Mouse (Mus musculus) left cerebral cortex, adult 2 months (tissue): ENCODE results near the gene Mctp2. TPM values are rescaled to one million over a fixed set of nuclear protein-coding genes. Genes with fewer than 3 reads are reported as not detected.
"Not testable (repeated sequence)": the region's sequence is repeated elsewhere in the genome, so short reads cannot be mapped to it uniquely, and the experiment has no call there.

Source experiments
- DNase-seq, 2 experiments: peaks; one replicate each; pipeline ENCODE4 v3.0.0; 2021 to 2022; ENCODE audit warnings: low spot score in 2 of 2, mixed read lengths in 1 of 2; ENCODE audit errors: extremely low spot score in 1 of 2
- H3K27ac ChIP-seq: fragments of 200-600 bp; 2 replicates; pipeline ENCODE4 v1.8.1; 2022
- H3K4me3 ChIP-seq: fragments of 200-600 bp; 2 replicates; pipeline ENCODE4 v1.8.1; 2022
- CTCF ChIP-seq: fragments of 200-600 bp; IDR thresholded peaks from 2 replicates; pipeline ENCODE4 v1.8.1; 2022; ENCODE audit warnings: antibody characterized with exemption, mild to moderate bottlenecking, moderate library complexity
- intact Hi-C: fragments of 180-260 bp; cut with DNase I; formaldehyde crosslinking; loops from one replicate; pipeline ENCODE4 v1.15.1; 2025
- total RNA-seq, 2 experiments: library from RNA; stranded (reverse); gene quantifications; 2 replicates each; pipeline ENCODE4 v1.2.3; 2021

Mctp2 gene
- total RNA-seq, 2 experiments from 2014 or later: 1.5 to 2.2 TPM

GRCm38 (mm10) chr7:72260766-72261655 lies 45.4 kb downstream of the Mctp2 start:
- DNase-seq: no peak
- intact Hi-C loops: no loop called here
- TF ChIP-seq CTCF: no peak
- H3K27ac ChIP-seq: no peak overlapping the region
- no peak overlapping the region for H3K4me3 ChIP-seq

DNA sequence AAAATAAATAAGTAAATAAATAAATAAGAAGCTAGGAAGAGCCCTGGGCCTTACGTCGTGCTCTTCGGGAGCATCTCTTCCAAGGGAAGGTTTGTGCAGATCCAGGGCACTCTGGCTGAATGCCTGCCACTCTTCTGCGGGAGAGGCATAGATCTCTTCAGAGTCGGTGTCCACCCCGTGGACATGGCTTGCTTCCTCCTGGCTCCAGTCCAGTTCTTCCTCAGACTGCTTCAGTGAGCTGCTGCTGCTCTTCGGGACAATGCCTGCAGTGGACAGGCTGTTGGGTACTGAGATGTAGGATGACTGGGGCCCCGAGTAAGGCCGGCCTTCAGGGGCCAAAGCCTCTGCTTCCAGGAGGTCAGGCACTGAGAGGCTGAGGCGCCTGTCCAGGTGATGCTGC lies 47.4 kb downstream of the Mctp2 start:
- no peak overlapping the region for H3K27ac ChIP-seq
- intact Hi-C loops: no loop called here
- no peak overlapping the region for H3K4me3 ChIP-seq
- no peak for DNase-seq
- TF ChIP-seq CTCF: no peak

DNA sequence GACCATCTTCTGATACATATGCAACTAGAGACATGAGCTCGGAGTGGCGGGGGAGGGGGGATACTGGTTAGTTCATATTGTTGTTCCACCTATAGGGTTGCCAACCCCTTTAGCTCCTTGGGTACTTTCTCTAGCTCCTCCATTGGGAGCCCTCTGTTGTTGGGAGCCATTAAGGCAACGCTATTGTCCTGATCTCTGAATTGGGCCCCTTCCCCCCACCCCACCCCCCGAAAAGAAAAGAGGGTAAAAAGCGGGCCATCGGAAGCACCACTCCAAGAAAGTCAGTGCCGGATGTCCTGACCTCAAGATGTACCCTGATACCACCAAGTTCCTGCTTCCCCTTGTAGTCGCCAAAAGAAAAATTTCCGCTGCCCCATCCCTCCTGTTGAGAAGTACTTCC lies 56.1 kb downstream of the Mctp2 start:
- H3K27ac ChIP-seq, intact Hi-C loops, H3K4me3 ChIP-seq, DNase-seq: not testable (repeated sequence)

GRCm38 (mm10) chr7:72241269-72241668 lies 65.1 kb downstream of the Mctp2 start:
- Histone ChIP-seq H3K27ac (no peak overlapping the region), H3K4me3 (no peak overlapping the region)
- TF ChIP-seq CTCF: peak; percentile 31
- intact Hi-C loops: no loop called here
- no peak for DNase-seq

DNA sequence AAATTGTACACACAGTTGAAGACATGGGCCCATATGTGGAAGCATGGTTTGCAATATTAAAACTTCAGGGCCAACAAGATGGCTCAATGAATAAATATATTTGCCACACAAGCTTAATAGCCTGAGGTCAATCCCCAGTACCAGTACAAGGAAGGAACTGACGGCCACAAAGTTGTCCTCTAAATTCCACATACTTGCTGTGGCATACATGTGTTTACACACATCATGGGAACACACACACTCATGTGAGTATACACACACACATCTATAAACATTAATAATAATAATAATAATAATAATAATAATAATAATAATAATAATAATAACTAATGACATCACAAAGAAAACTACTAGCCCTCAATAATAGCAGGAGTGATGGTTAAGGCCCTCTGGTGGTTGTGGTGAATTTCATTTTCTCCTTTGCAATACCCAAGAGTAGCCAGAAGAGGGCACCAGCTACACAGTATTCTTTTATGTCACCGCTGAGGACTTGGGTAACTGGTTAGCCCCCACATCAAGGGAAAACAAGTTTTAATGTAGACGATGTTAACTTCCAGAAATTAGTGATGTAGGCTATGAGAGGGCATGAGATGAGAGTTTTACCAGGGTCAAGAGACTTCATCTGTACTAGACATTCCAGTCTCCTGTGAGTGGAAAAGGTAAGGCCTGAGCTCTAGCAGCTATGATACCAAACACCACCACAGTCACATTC lies 66.5 kb downstream of the Mctp2 start:
- TF ChIP-seq CTCF: peak; percentile 93
- intact Hi-C loops: loop anchor here (1.0 to 10.0 kb wide), 2 partner anchors 122 to 375 kb away; no protein-coding TSS in a partner anchor
- Histone ChIP-seq H3K4me3 (no peak overlapping the region), H3K27ac (no peak overlapping the region)
- DNase-seq: peak; percentile 26 to 42

DNA sequence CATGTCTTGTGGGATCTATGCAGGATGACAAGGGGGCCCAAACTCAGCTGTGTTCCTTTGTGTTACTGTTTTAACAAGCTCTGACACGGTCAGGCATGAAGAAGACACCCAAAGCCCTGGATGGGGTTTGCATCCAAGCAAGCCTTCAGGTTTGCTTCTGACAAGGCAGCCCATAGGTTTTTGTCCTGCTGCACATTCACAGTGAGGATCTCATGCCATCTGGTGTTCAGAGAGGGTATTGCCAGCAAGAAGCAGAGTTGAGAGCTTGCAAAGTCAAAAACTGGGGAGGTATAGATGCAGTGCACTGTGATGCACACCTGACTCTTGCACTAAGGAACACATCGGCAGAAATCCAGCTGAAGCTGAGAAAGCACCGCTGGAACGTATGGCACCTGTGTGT lies 67.8 kb downstream of the Mctp2 start:
- intact Hi-C loops: loop anchor here (10.0 kb wide), 1 partner anchor 374 kb away; no protein-coding TSS in a partner anchor
- TF ChIP-seq CTCF: peak; percentile 89
- no peak overlapping the region for H3K4me3 ChIP-seq
- no peak overlapping the region for H3K27ac ChIP-seq
- peak; percentile 66 to 78 for DNase-seq

DNA sequence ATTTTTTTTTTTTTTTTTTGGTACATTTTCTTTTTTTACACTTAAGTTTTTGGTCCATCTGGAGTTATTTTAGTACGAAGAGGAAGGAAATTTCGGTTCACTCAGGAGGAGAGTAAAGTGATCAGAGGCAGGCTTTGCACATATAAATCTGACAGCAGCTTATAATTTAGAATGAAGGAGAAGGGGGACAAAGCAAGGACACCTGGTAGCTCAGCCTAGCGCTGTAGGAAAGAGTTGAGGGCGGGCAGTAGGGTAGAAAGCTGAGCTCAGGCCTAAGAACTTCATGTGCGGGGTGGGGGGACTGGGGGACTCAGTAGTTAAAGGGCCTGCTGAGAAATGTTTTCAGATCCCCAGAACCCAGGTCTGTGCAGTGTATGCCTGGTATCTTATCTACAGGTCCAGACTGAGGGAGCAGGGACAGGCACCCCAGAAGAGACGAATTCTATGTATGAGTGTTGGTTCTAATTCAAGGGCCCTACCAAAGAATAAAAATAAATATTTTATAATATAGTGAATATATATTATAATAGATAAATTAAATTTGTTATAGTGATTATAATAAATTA lies 71.9 kb downstream of the Mctp2 start:
- intact Hi-C loops: loop anchor here (10.0 kb wide), 1 partner anchor 370 kb away; no protein-coding TSS in a partner anchor
- TF ChIP-seq CTCF: no peak
- Histone ChIP-seq H3K4me3 (no peak overlapping the region), H3K27ac (no peak overlapping the region)
- no peak for DNase-seq

- no peak for TF ChIP-seq CTCF
- intact Hi-C loops: loop anchor here (10.0 kb wide), 1 partner anchor 367 kb away; no protein-coding TSS in a partner anchor
Measured at GRCm38 (mm10) chr7:72231182-72231877, 75.1 kb downstream of the Mctp2 start.

DNA sequence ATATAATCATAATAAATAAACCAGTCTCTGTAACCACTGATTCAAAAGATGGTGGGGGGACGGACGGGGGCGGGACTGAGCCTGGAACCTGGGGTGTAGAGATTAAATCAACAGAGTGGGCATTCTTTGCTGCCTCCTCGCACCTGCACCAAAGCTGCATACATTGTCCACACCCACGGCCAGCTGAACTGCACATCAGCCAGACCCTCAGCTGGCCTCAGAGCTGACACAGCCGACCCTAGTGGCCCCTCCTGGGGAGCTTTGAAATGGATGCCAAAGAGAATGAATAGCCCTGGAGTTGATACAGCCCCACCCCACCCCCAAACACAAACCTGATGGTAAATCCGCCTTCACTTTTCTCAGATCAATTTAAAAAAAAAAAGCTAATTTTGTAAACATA lies 76.5 kb downstream of the Mctp2 start:
- no peak overlapping the region for H3K4me3 ChIP-seq
- no peak for DNase-seq
- H3K27ac ChIP-seq: no peak overlapping the region
- intact Hi-C loops: loop anchor here (10.0 kb wide), 1 partner anchor 365 kb away; no protein-coding TSS in a partner anchor
- TF ChIP-seq CTCF: no peak

More at GRCm38 (mm10) chr7:72231182-72231877, 75.1 kb downstream of the Mctp2 start:
- no peak for DNase-seq
- Histone ChIP-seq H3K27ac (no peak overlapping the region), H3K4me3 (no peak overlapping the region)

DNA sequence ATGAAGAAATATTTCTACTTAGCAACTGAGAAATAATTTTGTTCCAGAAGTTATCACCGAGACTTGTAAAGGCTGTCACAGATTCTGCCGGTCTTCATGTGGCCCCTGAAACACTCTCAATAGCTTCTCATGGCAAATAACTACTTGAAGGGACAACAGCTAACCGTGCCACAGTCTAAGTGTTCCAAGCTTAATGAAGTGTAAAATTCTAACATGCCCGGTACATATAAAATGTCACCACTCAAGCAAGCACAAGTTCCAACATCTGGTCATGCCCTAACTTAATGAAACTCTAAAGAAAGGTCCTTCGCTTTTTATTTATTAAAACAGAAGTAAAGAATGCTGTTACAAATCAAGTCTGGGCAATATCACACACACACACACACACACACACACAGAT lies 82.8 kb downstream of the Mctp2 start:
- TF ChIP-seq CTCF: no peak
- Histone ChIP-seq H3K4me3 (no peak overlapping the region), H3K27ac (no peak overlapping the region)
- intact Hi-C loops: no loop called here
- no peak for DNase-seq

DNA sequence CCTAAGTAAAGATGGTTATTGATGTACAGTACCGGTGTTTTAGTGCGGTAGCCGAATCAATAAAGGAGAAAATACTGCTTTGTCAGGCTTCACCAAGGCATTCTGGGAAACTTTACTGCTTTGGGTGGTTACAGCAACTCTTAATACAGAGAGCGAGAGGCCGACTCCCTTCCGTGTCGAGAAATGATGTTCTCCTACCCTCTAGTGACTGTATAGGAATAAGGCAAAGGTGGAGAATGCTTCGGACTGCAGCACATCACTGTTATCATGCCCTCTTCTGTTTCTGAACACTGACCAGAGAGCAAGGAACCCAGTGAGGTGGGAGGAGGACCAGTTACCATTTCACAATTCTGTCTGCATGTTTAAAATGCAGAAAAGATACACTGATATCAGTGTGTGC lies 83.9 kb downstream of the Mctp2 start:
- no peak for DNase-seq
- intact Hi-C loops: no loop called here
- no peak for TF ChIP-seq CTCF
- no peak overlapping the region for H3K4me3 ChIP-seq
- no peak overlapping the region for H3K27ac ChIP-seq
